Mouse (Mus musculus): Measurements from ENCODE around the gene Myh14.

DNA sequence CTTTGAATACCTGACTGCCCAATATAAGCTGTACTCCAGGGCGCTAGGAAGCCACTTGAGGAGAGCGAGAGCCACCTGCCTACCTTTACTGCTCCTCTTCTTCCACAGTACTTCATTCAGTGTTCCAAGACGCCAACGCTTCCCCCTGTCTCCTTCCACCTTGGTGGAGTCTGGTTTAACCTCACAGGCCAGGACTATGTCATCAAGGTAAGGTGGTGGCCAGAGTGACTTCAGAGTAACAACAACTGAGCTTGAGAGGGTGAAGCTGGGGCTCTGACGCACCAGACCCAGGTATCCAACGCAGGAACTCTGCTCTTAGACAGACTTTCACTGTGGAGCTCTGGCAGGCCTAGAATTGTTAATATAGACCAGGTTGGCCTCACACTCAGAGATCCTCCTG lies 85.0 kb downstream of the Myh14 start:
- TF ChIP-seq CTCF (conservative IDR thresholded peaks at IDR 0.05; ENCODE audit: low read length) (no peak), NANOG (IDR thresholded peaks at IDR 0.05; ENCODE audit: borderline replicate concordance, low read length) (no peak)

Measured in E14TG2a.4 (cell line).